Mouse (Mus musculus): ENCODE measurements at regions not wholly inside any gene's neighbourhood (a gene's known extent, or its start where the extent isn't known, plus 50 kb on each side); places are given as distances from the start of the nearest gene placed in this dataset.
"Not testable (repeated sequence)": the region's sequence is repeated elsewhere in the genome, so short reads cannot be mapped to it uniquely, and the experiment has no call there.

DNA sequence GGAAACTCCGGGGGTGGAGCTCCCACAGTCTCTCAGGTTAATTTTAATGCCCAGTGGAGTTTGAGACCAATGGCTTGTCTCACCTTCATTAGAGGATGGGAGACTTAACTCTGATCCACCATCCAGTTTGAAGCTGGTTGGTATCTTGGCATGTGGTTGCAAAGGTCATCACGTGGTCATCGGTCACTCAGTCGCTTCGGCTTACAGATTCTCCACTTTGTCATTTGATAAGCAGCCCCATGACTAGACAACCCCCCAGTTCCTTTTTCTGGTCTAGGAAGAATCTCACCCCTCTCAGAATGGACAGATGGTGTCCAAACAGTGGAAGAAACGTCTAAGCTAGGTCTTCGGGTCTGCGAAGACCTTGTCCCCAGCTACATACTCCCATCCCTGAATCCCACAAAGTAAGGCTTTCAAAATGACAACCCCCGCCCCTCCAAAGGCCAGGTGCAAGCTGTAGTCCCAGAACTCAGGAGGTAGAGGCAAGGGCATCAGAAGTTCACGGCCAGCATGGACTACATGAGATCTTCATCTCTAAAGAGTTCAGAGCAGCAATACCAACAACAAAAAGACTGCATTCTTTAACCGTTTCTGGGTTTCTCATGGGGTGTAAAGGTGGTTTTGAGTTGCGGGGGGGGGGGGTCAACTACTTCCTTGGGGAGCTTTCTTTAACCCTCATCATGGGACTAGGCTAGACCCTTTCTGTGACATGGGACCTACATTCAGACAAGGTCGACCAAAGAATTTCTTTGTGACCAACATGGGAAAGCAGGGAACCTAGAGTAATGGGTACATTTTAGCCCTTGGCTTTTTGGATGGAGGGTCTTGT, 60.6 kb upstream of the Cpm start:
- in situ Hi-C loops (cut with MboI, MseI), result no loop called here

DNA sequence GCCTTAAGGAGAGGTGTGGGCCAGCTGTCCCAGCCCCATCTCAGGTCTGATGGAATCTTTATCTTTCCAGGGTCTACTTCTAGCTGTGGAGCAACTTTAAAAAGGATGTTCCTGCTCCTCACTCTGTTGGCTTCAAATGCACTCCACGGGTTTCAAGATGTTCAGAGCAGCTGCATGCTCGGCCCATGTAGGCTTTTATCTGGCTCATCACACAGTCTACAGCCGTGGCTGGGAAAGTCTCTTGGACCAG, 61.2 kb upstream of the Cpm start:
- in situ Hi-C loops (cut with MboI, MseI), result no loop called here

DNA sequence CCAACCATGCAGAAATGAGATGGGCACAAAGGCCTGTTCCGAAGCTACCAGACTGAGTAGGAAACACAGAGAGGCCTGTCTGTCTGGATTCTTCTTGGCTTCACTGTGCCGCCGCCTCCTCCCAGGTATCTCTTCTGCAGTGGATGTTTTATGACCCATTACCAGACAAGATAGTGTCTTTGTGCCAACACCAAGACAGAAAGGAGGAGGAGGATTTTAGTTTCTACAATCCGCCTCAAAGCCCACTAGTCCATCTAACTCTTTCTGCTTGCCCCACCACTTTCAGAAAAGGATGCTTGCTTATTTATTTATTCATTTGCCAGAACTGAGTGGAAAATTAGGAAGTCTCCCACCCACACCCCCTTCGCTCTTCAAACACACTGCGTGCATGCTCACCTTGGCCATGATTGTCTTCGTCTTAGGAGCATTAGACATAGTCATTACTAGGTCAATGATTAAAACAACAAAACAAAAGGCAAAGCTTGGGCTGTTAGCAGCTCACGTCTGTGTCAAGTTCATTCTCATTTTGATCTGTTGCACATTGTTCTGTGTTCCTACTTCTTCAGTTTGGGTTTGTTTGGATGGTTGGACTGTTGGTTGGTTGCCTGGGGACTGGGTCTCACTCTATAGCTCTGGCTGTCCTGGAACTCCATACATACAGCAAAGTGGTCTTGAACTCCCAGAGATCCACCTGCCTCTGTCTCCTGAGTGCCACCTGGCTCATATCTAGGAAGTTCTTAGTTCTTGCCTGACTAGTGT, 61.7 kb upstream of the Cpm start:
- in situ Hi-C loops (cut with MboI, MseI), result no loop called here

DNA sequence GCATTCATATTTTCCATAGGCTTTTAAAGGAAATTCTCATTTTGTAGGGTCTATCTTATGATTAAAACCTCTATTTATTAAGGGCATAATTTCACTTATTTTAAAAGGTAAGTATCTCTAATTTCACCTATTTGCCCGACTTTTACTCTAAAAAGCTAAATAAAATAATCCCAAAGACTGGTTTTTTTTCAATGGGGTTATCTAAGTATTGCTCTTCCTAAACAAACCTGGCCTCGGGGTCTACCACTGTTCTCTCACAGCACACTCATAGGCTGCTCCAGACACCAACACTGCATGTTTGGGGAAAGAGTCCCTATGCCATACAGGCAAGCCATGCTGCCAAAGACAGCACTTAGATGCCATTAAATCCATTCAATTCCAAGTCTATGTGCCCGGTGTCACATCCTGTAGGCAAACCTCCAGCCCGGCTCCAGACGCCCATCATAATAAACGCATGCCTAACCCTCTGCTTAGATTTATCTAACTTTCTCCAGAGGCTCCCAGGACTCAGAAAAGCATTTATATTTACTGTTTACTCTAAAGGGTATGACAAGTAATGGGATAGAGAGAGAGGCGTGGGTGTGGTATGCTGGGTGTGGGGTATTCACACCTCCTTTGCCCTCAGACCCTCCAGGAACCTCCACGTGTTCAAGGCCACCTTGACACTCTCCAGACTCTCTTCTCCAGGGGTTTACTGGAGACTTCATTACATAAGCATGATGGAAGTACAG, 62.5 kb upstream of the Cpm start:
- in situ Hi-C loops (cut with MboI, MseI), result no loop called here

DNA sequence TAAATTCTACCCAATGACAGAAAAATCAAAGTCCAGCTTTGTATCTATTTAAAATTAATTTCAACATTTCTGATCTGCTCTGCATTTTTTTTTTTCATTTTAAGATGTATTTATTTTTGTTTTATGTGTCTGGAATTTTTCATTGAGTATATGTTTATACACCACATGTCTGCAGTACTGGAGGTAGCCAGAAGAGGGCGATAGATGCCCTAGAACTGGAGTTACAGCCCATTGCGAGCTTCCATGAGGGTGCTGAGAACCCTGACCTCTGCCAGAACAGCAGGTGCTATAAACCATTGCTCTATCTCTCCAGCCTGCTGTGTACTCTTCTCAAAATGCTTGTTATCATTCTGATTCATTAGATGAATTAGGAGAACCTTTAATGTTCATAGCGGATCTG, 63.1 kb upstream of the Cpm start:
- in situ Hi-C loops (cut with MboI, MseI), result no loop called here

DNA sequence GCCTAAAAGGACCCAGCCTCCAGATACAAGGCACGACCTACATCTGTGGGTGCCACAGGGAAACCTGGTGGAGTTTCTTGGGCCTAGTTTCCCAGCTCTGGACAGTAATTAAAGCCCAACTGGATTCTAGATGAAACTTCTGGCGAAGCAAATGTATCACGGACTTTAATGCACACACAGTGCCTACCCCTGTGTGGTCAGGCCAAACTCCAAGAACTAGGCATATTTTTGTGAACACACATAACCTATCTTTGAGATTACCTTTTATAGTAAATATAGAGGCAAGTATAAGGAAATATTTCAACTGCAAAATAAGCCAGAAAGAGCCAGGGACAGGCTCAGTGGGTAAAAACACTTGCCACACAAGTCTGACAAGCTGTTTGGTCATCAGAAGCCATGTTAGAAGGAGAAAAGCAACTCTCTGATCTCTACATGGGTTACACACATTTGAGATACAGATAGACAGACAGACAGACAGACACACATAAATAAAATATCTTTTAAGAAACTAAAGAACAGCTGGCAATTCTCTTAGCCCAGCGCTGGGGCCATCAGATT, 63.7 kb upstream of the Cpm start:
- in situ Hi-C loops (cut with MboI, MseI), result no loop called here

DNA sequence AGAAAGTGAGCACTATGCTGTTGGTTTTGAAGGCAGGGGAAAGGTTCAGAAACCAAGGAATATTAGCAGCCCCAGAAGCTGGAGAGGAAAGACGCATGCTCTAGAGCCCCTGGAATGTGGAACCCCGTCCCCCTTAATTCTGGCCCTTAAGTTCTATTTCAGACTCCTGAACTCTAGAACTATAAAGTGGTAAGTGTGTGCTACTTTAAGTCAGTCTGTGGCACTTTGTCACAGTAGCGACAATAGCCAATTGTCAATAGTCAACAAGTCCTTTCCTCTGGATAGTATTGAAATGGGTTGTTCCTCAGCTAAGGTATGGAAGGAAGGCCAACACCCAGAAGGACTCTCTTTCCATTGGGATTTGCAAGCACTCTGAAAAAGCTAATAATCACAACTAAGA, 64.2 kb upstream of the Cpm start:
- in situ Hi-C loops (cut with MboI, MseI), result no loop called here

DNA sequence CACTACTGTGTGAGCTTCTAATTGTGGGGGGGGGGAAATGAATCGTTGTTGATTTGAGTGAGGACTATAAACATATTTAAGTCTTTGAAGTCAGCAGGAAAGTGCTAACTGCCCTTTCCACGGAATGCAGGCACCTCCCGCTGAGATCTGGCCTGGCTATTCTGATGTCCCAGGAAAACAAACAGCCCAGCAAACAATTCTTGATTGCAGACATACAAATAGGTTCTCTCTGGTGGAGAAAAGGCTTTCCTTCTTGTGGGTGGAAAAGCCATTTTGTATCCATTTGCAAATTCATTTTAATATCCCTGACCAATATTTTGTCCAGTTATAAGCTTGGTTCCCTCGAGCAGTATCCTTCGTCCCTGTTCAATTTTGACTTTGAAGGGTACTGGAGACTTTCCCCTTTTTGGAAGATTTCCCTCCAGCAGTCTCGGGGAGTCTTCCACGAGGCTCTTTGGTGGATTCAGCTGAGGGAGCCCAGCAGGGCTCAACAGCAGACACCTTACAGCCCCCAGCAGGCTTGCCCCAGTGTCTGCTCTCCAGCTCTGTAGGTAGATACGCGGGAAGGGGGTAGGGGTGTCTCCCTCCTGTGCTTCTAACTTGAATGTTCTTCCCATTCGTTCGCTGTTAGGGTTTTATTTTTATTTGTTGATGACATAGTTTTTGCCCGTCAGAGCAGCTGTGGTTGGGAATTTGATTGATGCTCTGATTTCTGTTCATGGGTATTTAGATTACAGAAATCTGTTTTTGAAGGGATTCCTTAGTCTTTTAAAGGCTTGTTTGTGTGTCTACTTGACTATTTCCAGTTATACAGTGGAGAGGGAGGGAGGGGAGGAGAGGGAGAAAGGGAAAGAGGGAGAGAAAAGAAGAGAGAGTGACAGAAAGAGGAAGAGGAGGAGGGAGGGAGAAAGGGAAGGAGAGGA, 64.9 kb upstream of the Cpm start:
- in situ Hi-C loops (cut with MboI, MseI), result no loop called here

DNA sequence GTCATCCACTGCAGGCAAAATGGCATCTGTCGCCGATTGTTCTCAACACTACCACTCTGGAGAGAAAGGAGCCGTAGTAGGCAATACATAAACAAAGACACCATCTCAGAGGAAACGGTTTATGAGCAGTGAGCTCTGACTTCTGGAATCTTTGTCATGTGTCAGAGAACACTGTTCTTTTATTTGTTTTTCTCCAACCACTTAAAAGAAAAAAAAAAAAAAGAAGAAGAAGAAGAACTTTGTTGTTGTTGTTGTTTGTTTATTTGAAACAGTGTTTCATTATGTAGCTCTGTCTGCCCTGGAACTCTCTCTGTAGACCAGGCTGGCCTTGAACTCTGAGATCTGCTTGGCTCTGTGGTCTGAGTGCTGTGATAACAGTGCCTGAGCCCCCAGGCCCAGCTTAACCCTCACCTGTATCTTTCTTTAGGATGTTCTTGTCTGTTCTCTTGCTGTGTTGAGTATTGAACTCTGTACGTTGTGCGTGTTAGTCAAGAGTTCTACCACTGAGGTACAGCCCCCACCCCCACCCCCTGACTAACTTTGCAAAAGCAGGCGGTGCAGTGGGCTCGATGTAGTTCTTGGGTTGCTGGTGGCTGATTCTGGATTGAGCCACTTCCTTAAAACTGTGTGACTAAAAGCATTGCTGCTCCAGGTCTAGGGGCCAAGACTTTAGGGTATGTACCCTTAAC, 65.7 kb upstream of the Cpm start:
- in situ Hi-C loops (cut with MboI, MseI), result no loop called here

DNA sequence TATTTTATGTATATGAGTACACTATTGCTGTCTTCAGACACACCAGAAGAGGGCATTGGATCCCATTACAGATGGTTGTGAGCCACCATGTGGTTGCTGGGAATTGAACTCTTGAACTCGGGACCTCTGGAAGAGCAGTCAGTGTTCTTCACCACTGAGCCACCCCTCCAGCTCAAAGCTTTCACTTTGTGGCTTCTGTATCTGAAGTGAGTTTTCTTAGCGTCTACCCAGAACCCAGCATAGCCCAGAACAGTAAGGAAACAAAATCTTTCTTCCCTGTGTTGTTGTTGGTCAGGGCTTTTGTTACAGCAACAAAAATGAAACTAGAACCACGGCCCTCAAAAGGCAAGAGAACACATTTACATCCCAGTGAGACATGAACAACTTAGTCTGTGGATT, 66.5 kb upstream of the Cpm start:
- in situ Hi-C loops (cut with MboI, MseI), result not testable (repeated sequence)

DNA sequence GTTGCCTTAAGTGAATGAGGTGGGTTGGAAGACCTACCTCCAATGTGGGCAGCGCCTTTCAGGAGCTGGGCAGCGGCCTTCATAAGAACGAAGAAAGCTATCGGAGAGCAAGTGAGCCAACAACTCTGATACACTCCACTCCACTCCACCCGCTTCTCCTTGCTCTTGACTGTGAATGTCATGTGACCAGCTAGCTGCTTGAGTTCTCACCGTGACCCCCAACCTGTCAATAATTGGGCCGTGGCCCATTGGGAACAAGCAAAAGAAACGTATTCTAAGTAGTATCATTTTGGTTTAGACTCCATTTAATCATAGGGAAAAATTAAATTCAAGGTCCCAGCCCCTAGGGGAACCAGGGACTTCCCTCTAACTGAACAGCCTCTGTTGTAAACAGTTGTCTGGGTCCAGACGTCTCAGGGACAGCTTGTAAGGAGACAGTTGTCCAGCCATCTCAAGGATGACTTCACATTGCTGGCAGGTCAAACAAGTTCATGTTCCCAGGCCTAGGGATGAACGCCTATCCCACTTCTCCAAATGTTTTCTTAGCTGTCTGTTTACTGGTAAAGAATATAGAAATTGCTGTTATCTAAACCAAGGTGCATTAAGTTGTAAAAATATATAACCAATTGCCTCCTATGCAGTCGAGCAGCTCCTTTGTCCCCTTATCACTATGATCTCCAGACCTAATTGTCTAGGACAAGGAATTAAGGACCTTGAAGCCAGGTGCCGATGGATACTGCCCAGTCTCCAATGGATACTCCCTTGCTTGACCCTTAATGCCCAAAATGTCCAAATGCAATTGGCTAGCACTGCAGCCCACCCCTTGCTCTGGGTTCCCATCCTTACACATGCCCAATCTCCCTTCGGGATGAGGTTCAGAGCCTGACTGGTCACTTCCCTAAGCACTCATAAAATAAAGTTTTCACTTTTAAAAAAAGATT, 67.1 kb upstream of the Cpm start:
- in situ Hi-C loops (cut with MboI, MseI), result no loop called here

DNA sequence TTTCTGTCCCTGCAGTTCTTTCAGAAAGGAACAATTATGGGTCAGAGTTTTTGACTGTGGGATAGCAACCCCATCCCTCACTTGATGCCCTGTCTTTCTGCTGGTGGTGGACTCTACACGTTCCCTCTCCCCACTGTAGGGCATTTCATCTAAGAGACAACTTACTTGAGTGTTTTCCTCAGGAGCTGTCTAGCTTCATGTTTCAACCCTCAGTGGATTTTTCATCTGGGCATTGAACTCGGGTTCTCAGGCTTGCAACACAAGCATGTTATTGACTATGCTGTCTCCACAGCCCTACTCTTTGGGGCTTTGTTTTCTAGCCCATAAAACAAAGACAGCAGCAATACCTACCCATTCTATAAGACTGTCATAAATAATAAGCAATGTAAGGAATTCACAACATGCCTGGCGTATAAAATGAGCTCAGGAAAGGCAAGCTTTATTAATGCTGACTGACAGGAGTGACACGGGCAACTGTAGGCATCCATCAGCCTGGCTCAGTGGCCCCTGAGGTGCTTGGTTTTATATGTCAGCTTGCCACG, 68.0 kb upstream of the Cpm start:
- in situ Hi-C loops (cut with MboI, MseI), result no loop called here

DNA sequence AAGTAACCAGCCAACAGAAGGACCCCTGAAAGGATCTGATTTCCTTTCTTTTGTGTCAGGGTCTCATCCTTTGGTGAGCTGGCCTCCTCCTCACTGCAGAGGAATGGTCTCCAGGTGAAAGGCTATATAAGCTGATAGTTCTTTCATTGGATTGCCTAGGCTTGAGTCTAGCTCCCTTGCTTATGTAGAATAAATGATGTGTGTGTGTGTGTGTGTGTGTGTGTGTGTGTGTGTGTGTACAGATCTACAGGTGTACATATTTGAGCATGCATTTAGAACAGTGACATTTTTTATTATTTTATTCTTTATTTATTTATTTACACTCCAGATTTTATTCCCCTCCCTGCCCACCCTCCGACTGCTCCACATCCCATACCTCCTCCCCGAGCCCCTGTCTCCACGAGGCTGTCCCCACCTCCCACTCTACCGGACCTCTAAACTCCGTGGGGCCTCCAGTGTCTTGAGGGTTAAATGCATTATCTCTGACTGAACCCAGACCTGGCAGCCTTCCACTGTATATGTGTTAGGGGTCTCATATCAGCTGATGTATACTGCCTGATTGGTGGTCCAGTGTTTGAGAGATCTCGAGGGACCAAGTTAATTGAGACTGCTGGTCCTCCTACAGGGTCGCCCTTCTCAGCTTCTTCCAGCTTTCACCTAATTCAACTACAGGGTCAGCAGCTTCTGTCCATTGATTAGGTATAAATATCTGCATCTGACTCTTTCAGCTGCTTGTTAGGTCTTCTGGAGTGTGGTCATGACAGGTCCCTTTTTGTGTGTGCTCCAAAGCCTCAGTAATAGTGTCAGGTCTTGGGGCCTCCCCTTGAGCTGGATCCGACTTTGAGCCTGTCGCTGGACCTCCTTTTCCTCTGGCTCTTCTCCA, 68.7 kb upstream of the Cpm start:
- in situ Hi-C loops (cut with MboI, MseI), result no loop called here

DNA sequence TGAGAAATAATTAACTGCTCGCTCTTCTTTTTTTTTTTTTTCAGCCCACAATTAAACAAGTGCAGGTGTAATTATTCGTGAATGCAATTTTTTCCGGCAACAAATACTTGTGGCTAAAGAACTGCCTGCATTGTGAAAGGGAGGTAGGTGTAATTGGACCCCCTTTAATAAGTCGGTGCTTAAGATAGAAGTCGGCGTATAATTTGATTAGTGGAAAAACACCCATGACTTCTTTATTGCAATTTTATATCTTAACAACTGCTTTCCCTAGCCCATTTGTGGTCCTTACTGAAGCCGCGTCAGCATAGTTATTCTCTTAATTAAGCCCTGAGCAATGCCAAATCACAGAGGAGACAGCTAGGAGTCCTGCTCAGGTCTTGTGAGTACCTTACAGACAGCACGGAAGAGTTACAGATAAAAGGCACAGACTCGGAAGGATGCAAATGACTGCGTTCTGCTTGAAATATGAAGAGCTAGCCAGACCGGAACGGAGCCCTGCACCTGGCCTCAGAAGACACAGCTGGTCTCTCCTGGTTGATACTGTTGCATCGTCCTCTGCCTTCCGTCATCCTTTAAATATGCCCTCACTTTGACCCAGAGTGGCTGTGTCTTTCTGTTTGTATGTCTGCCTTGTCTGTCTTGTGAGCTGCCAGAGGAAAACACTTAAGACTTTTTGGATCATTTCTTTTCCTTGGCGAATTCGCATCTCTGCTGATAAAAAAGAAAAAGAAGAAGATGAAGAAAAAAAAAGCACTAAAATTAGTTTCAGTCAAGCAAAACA, 69.5 kb upstream of the Cpm start:
- in situ Hi-C loops (cut with MboI, MseI), result no loop called here

DNA sequence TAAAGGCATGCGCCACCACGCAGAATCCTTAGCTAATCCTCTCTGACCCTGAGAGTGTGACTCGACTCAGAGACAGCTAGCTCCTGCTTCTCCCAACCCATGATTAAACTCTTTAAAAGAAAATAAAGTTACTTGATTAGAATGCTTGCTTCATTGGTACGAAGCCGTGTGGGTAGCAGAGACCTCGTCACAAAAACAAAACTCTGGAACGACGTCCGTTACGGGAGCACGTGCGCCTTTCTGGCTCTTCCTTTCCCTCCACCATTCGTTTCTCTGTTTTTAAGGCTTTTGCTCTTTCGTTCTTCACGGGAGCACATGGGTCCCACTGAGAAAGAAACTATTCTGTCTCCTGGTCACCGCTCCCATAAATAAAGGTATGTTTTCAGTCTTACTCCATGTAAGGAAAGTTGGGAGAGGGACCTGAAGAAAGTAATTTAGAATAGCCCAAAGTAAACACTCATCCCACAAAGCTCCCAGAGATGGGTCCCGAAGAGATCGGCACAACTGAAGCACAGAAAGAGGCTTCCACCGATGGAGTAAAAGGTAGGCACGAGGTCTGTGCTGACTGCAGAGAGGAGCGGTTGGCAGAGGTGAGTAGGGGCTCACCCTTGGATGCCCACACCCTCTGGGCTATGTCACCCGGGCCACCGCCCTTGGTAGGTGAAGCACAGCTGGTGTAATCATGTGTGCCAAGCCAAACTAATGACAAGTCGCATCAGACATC, 70.2 kb upstream of the Cpm start:
- in situ Hi-C loops (cut with MboI, MseI), result no loop called here

DNA sequence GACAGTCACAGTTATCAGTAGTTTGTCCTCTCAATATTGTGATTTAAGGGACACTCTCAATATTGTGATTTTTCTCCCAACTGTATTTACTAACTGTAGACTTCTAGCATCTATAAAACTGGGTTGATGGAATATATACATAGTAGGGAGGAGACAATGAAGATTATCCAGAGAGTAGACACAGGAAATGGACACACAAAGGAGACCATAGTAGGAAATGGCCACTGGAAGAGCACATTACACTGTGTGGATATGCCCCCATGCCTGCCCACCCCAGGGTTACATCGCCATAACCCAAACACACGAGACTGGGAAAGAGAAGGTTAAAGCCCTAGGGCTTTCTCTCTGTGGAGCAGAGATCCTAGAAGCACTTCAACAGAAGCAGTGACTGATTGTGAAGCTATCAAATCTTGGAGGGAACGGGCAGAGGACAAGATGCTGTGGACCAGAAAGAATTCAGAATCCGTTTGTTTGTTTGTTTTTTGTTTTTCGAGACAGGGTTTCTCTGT, 71.0 kb upstream of the Cpm start:
- in situ Hi-C loops (cut with MboI, MseI), result no loop called here

DNA sequence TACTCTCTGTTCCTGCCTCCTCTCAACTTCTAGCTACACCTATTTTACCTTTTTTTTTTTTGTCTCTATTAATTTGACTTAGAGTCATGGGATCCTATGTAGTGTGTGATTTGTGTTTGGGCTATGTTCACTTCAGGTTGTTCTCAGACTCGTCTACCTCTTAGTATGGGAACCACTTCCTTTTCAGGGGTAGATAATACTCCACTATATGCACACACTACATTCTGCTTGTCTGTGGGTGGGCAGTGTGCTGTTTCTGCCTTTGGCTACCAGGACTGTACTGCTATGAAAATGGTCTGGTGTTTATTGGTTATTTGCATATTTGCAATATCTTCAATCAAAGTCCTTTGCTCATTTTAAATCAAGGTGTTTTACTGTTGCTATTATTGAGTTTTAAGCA, 71.6 kb upstream of the Cpm start:
- in situ Hi-C loops (cut with MboI, MseI), result no loop called here
